Mouse (Mus musculus) layer of hippocampus, adult 8-10 months (tissue): ENCODE results near the gene Gm21732. TPM values are rescaled to one million over a fixed set of nuclear protein-coding genes. Genes with fewer than 3 reads are reported as not detected.
"Not testable (repeated sequence)": the region's sequence is repeated elsewhere in the genome, so short reads cannot be mapped to it uniquely, and the experiment has no call there.

ENCODE experiments used
- DNase-seq, 2 experiments: peaks; one replicate each; pipeline ENCODE4 v3.0.0; 2022; ENCODE audit warnings: low spot score in 2 of 2
- total RNA-seq, 4 experiments: library from RNA; stranded (reverse); gene quantifications; 2 replicates each; pipeline ENCODE4 v1.2.4; 2022

The Gm21732 gene
- not detected for total RNA-seq

GRCm38 (mm10) chrY:38575591-38575990 is at the start of gene Gm21732:
Gene Gm21732, minus strand, starts transcription at chrY:38575691.
- DNase-seq: not testable (repeated sequence)

Other genes with a start within 250 kb of the Gm21732 start
- gene Gm20897, start 73.5 kb downstream of the Gm21732 start, total RNA-seq: not detected